Mouse (Mus musculus): ENCODE results near the gene Neo1.

Neo1 gene

DNA sequence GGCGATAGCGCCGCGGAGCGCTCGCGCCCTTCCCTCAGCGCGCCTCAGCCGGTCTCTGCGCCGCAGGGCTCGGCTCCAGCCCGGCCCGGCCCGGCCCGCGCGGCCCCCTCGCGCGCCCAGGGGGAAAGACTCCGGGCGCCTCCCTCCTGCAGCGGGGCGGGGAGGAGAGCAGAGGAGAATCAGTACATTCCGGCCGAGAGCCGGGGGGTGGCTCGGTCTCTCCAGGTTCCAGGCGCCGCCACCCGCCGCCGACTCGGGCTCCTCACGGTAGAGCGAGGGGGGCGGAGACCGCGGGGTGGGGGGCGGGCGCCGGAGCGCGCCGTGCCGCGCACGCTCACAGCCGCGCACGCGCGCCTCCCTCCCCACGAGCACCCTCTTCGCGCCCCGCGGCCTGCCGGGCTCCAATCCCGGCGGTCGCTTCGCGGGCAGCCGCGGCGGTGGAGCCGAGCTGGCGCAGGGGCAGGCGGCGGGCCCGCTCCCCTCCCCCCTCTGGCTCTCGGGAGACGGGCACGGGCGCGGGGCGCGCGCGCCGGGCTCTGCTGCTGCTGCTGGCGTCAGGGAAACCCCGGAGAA is at the start of gene Neo1:
TSS of gene Neo1 (minus strand) at position 283 of the 573 bp plus-strand sequence.
- DNase-seq (ENCODE audit: low spot score) = peak; percentile 85

GRCm38 (mm10) chr9:59075632-59076031 is 39.4 kb upstream of the Neo1 start:
- no peak for DNase-seq (ENCODE audit: low spot score)

- DNase-seq (ENCODE audit: low spot score) = no peak
These were observed 37.6 kb upstream of the Neo1 start for GRCm38 (mm10) chr9:59073887-59074286.

- DNase-seq (ENCODE audit: low spot score) = no peak
These were observed 36.0 kb upstream of the Neo1 start for GRCm38 (mm10) chr9:59072076-59072777.

DNA sequence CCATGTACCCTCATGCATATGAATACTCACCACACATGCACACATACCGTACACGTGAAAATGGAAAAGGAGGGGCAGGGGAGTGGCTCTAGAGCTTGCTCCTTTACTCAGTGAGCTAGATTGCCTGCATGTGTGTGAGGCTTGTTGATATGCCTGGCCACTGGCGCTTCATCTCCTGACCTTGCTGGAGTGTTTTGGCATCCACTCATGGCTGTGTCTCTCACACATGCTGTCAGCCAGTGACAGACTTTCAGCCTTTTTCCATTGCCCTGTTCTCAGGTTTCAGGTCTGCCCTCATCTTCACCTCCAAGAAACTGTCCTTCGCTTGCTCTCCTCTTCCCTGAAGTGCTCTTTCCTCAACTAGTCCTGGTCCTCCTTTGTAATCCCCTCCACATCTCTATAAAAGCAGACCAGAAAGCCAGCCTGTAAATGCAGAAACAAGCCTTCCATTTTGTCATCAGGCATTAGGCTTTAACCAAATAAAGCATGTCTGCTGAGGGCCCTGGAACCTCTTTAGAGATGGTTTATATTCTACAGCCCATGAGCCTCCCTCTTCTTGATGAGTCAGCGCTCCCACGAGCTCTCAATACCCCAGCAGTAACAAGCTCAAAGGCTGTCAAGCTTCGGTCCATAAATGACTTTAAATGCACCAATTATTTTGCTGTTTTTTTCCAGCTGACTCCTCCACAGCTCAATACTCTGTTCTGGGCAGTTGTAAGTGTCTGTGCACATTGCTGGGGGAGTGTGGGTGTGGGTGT is 35.2 kb upstream of the Neo1 start:
- no peak for DNase-seq (ENCODE audit: low spot score)

- no peak for DNase-seq (ENCODE audit: low spot score)
These were observed 34.0 kb upstream of the Neo1 start for GRCm38 (mm10) chr9:59070216-59070615.

GRCm38 (mm10) chr9:59065616-59066301 is 29.5 kb upstream of the Neo1 start:
- DNase-seq (ENCODE audit: low spot score) = no peak

- no peak for DNase-seq (ENCODE audit: low spot score)
These were observed 26.2 kb upstream of the Neo1 start for GRCm38 (mm10) chr9:59062409-59062808.

DNA sequence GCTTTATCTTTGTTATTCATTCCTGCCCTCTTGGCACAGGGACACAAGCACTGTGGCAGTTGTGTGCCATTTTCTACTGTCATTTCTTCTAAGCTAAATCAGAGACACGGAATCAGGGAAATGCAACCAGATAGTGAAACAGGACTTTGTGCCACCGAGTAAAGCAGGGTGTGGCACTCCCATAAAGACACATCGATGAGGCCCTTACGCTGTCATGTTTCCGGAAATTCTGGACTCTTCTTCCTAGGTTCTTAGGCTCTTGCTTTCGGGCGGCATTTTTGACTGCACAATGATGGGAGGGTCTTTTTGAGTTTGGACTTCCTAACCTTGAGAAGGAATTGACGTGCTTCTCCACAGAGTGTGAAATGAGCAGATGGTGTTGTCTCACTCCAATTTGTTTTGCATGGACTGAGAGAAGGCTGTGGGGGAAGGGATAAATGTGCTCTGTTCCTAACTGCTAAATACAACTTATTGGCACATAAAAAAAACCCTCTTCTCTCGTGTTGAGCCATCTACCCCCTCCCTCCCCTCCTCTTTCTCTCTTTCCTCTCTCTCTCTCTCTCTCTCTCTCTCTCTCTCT is 23.9 kb upstream of the Neo1 start:
- DNase-seq (ENCODE audit: low spot score) = no peak

GRCm38 (mm10) chr9:59059158-59059557 is 22.9 kb upstream of the Neo1 start:
- DNase-seq (ENCODE audit: low spot score) = no peak

DNA sequence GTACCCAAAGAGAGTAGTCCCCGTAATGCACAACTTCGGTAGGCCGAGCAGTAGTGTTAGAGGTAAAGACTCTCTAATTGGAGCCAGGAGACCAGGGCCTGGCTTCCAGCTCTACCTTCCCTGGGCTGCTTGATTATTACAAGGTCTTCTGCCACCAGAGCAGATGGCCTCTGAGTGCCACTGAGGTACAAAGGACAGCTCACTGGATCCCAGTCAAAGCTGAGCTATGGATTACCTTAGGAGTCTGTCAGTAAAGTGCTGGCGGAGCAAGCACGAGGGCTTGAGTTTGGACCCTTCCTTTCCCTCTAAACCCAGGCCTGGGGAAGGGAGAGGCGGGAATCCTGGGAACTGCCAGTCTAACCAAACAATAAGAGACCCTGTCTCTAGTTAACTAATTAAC is 21.8 kb upstream of the Neo1 start:
- DNase-seq (ENCODE audit: low spot score) = no peak

GRCm38 (mm10) chr9:59056281-59056680 is 20.0 kb upstream of the Neo1 start:
- no peak for DNase-seq (ENCODE audit: low spot score)

DNA sequence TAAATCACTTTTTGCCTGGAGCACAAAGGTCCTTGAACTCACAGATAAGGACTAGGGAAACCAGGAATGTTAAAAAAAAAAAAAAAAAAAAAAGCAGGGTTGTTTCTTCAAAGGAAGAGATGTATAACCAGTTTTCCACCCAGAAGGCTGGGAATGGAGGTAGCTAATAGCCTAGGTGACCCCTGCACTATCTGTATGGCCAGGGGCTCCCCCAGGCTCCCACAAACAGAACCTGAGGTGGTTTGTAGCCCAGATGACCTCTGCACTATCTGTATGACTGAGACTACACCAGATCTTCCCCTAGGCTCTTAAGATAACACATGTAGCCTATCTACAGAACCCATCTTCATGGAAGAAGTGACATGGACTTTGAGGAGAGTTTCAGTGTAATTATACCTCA is 5.6 kb upstream of the Neo1 start:
- DNase-seq (ENCODE audit: low spot score) = no peak

GRCm38 (mm10) chr9:59036732-59037341 is 596 bp upstream of the Neo1 start:
- DNase-seq (ENCODE audit: low spot score) = peak; percentile 38

- peak; percentile 21 for DNase-seq (ENCODE audit: low spot score)
These were observed 691 bp downstream of the Neo1 start for GRCm38 (mm10) chr9:59035342-59036158.

DNA sequence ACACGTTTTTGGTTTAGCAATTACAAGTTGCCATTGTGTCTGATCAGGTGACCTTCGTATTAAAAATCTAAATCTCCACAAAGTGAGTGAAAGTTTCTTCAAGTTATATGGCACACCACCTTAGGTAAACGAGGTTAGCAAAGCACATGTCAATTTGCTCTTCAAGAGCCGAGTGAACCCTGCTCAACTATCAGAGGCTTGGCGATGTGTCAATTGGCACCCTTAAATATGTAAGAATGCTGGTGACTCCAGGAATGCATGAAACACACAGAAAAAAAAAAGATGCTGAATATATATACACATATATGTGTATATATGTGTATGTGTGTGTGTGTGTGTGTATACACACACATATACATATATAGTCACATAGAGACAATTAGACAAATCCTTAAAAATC is 1.4 kb downstream of the Neo1 start:
- no peak for DNase-seq (ENCODE audit: low spot score)

- no peak for DNase-seq (ENCODE audit: low spot score)
These were observed 2.7 kb downstream of the Neo1 start for GRCm38 (mm10) chr9:59033492-59033891.

- DNase-seq (ENCODE audit: low spot score) = no peak
These were observed 11.9 kb downstream of the Neo1 start for GRCm38 (mm10) chr9:59024245-59024844.

GRCm38 (mm10) chr9:59016060-59016719 is 20.1 kb downstream of the Neo1 start:
- no peak for DNase-seq (ENCODE audit: low spot score)

- no peak for DNase-seq (ENCODE audit: low spot score)
These were observed 22.9 kb downstream of the Neo1 start for GRCm38 (mm10) chr9:59013365-59013764.

Measured in urinary bladder, postnatal 25 days (tissue).